Mouse (Mus musculus): ENCODE measurements around the gene Retreg2.

- no peak for TF ChIP-seq POLR2A (IDR thresholded peaks at IDR 0.05; ENCODE audit: insufficient read depth, low read length)
- TF ChIP-seq CTCF (IDR thresholded peaks at IDR 0.05; ENCODE audit: low read depth, low read length) = no peak
- TF ChIP-seq EP300 (IDR thresholded peaks at IDR 0.05; ENCODE audit: insufficient read depth, low read depth, low read length) = no peak
Measured at GRCm38 (mm10) chr1:75125418-75125817, 17.2 kb upstream of the Retreg2 start.
